Mouse (Mus musculus) intestine, postnatal 0 days (tissue): ENCODE measurements at regions not wholly inside any gene's neighbourhood (a gene's known extent, or its start where the extent isn't known, plus 50 kb on each side); places are given as distances from the start of the nearest gene placed in this dataset.
"Not testable (repeated sequence)": the region's sequence is repeated elsewhere in the genome, so short reads cannot be mapped to it uniquely, and the experiment has no call there.

ENCODE experiments used
- ATAC-seq: fragments of 200-750 bp; cut with Nextera tagmentation; 2 replicates; pipeline ENCODE4 v1.8.0; 2017; ENCODE audit warnings: mild to moderate bottlenecking, moderate TSS enrichment, moderate library complexity
- H3K27ac ChIP-seq: fragments of 300-500 bp; sonication (generic); 2 replicates; pipeline ENCODE4 v1.5.1; 2014; ENCODE audit warnings: mild to moderate bottlenecking, low read depth, low read length, moderate library complexity
- H3K27me3 ChIP-seq: fragments of 300-500 bp; sonication (generic); replicated peaks from 2 replicates; pipeline ENCODE4 v1.6.1; 2014; ENCODE audit warnings: low read length, mixed read lengths; ENCODE audit not compliant: control insufficient read depth, insufficient read depth
- H3K36me3 ChIP-seq: fragments of 300-500 bp; sonication (generic); 2 replicates; pipeline ENCODE4 v1.6.1; 2014; ENCODE audit warnings: mild to moderate bottlenecking, moderate library complexity; ENCODE audit not compliant: control insufficient read depth, insufficient read depth
- H3K4me1 ChIP-seq: fragments of 300-500 bp; sonication (generic); replicated peaks from 2 replicates; pipeline ENCODE4 v1.6.1; 2014; ENCODE audit warnings: antibody characterized with exemption, low read length, mixed read lengths; ENCODE audit not compliant: control insufficient read depth, insufficient read depth
- H3K4me2 ChIP-seq: fragments of 300-500 bp; sonication (generic); replicated peaks from 2 replicates; pipeline ENCODE4 v1.6.1; 2014; ENCODE audit warnings: low read depth, mild to moderate bottlenecking, moderate library complexity
- H3K4me3 ChIP-seq: fragments of 300-500 bp; sonication (generic); 2 replicates; pipeline ENCODE4 v1.5.1; 2014; ENCODE audit warnings: low read depth, low read length
- H3K9ac ChIP-seq: fragments of 300-500 bp; sonication (generic); 2 replicates; pipeline ENCODE4 v1.6.1; 2014; ENCODE audit warnings: mild to moderate bottlenecking, low read depth, low read length
- H3K9me3 ChIP-seq: fragments of 300-500 bp; sonication (generic); 2 replicates; pipeline ENCODE4 v1.6.1; 2016; ENCODE audit warnings: mixed run types; ENCODE audit not compliant: control insufficient read depth
- CTCF ChIP-seq: sonication (generic); IDR thresholded peaks from 2 replicates; pipeline ENCODE4 v1.5.1; 2016; ENCODE audit warnings: low read depth, mild to moderate bottlenecking, control low read depth, antibody characterized with exemption, moderate library complexity
- WGBS: fragments of 180-500 bp; shearing (Covaris S2); extraction: QIAGEN DNeasy Blood & Tissue Kit; methylation state at CpG from one replicate; pipeline ENCODE4 v1.1.7; 2014; 5-methylcytosine and 5-hydroxymethylcytosine counted together

GRCm38 (mm10) chr1:147930643-147931042, 1436.1 kb downstream of the Brinp3 start:
- peak; percentile 78 for ATAC-seq
- H3K4me3 ChIP-seq, H3K9ac ChIP-seq, H3K27ac ChIP-seq, H3K4me2 ChIP-seq, H3K9me3 ChIP-seq, H3K4me1 ChIP-seq, H3K27me3 ChIP-seq, H3K36me3 ChIP-seq: not testable (repeated sequence)
- 44% methylated on average over 3 of the region's 3 CpGs for WGBS

DNA sequence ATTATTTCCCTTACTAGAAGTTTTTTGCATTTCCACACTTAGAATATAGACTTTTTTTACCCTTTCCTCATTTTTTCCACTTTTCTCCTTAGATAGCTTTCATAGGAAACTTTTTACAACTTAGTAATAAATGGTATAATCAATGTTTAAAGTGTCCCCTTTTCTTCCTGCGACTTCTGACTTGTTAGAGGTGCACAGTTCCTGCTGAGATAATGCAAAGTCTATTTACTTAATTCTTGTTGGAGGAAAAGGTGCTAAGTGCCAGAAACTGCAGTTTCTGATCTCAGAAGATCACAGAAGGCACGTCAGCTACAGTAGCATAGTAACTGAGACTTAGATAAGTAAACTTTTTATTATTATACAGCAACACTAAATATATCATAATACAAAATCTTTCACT, 1436.6 kb downstream of the Brinp3 start:
- H3K27me3 ChIP-seq, result no peaks in the 10 kb centered on the region
- H3K4me3 ChIP-seq, result no peak overlapping the region
- no peak for TF ChIP-seq CTCF
- no peaks in the 10 kb centered on the region for H3K9me3 ChIP-seq
- no peak overlapping the region for H3K9ac ChIP-seq
- no peaks in the 10 kb centered on the region for H3K4me1 ChIP-seq
- WGBS, result 14% methylated on average over 2 of the region's 2 CpGs
- no peaks in the 10 kb centered on the region for H3K36me3 ChIP-seq
- no peak overlapping the region for H3K27ac ChIP-seq
- peak; percentile 40; the same call in 1 of the 2 replicates for ATAC-seq
- H3K4me2 ChIP-seq, result no peak overlapping the region

DNA sequence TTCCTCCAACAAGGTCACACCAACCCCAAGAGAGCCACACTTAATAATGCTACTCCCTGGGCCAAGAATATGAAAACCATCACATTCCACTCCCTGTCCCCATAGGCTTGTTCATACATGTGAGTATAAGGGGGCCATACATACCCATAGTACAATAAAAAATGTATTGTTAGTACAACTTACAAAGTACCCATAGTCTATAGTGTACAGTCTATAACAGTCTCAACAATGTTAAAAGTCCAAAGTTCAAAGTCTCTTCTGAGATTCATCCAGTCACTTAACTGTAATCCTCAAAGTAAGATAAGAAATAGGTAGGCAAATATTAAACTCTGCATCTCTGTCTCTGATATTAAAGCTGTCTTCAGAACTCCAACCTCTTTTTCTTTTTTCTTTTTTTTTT, 1441.3 kb downstream of the Brinp3 start:
- Histone ChIP-seq H3K27me3 (no peaks in the 10 kb centered on the region), H3K9me3 (no peaks in the 10 kb centered on the region), H3K4me2 (no peak overlapping the region), H3K9ac (no peak overlapping the region), H3K4me3 (no peak overlapping the region), H3K27ac (no peak overlapping the region), H3K4me1 (no peaks in the 10 kb centered on the region), H3K36me3 (no peaks in the 10 kb centered on the region)
- TF ChIP-seq CTCF, result no peak
- ATAC-seq, result peak; percentile 87
